In the genomic region with DNA sequence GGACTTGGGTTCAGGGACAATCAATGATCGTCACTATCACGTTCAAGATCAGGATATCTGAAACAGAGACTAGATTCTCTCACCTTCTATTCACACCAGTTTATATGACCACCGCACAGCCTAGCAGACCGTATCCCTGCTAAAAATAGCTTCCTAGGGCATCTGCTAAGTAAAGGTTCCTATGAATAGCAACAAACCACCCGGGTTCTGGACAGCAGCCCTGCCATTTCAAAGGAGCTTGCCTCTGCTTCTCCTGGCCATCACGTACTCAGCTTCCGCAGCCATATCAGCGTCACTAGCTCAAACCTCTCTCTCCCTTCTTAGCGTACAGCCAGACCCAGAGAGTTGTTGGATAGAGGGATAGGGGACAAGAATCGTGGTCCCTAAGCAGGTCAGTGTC, we compare ENCODE assay signal across 18 mouse cellular contexts. TPM values are rescaled to one million over a fixed set of nuclear protein-coding genes. Genes with fewer than 3 reads are reported as not detected.
DNase-seq lines count a peak whose midpoint lies in the region; ATAC-seq and TF ChIP-seq lines count a peak whose summit lies in the region.
"Had no signal": no experiment of that assay in that cellular context is flagged by ENCODE, and none has a peak within 500 bp of the region (broad histone marks: within the 10 kb centered on the region; RNA-seq: fewer than 3 reads in every experiment).

No protein-coding gene starts in this region.

- H3K36me3 ChIP-seq in heart, adult 2 months (ENCODE audit: control insufficient read depth, insufficient read depth, low read length), result no peaks in the 10 kb centered on the region
- no peaks in the 10 kb centered on the region for H3K36me3 ChIP-seq in heart, embryonic 16.5 days (ENCODE audit: control insufficient read depth, insufficient read depth)
- H3K36me3 ChIP-seq in intestine, embryonic 16.5 days (ENCODE audit: control insufficient read depth, insufficient read depth, low read length), result no peaks in the 10 kb centered on the region
- H3K36me3 ChIP-seq: embryonic facial prominence, embryonic 12.5 days; limb, embryonic 12.5 days; liver, embryonic 15.5 days had no signal

- H3K27me3 ChIP-seq in heart, adult 2 months (ENCODE audit: control insufficient read depth, insufficient read depth, low read length), result no peaks in the 10 kb centered on the region
- H3K27me3 ChIP-seq in heart, embryonic 16.5 days (ENCODE audit: control insufficient read depth, insufficient read depth, low read length), result no peaks in the 10 kb centered on the region
- no peaks in the 10 kb centered on the region for H3K27me3 ChIP-seq in intestine, embryonic 16.5 days (replicated peaks; ENCODE audit: control insufficient read depth, insufficient read depth, low read length)
- no peaks in the 10 kb centered on the region for H3K27me3 ChIP-seq in cerebellum, adult 2 months (ENCODE audit: control insufficient read depth, insufficient read depth, low read length)
- H3K27me3 ChIP-seq: embryonic facial prominence, embryonic 12.5 days; limb, embryonic 12.5 days; liver, embryonic 15.5 days; Patski had no signal

- WGBS in heart, adult 2 months, result 43% methylated on average over 10 of the region's 10 CpGs
- WGBS in heart, embryonic 16.5 days, result 38% methylated on average over 10 of the region's 10 CpGs
- 68% methylated on average over 10 of the region's 10 CpGs for WGBS in intestine, embryonic 16.5 days
- WGBS in cerebellum, adult 2 months, result 57% methylated on average over 10 of the region's 10 CpGs

- no peaks in the 10 kb centered on the region for H3K9me3 ChIP-seq in heart, embryonic 16.5 days (replicated peaks; ENCODE audit: control insufficient read depth, low read length)
- no peaks in the 10 kb centered on the region for H3K9me3 ChIP-seq in intestine, embryonic 16.5 days (ENCODE audit: control insufficient read depth, low read length)
- H3K9me3 ChIP-seq: embryonic facial prominence, embryonic 12.5 days; limb, embryonic 12.5 days; liver, embryonic 15.5 days had no signal

- peaks cover 4% of the 10 kb centered on the region; the same call in 1 of the 2 replicates for H3K4me1 ChIP-seq in heart, adult 2 months (ENCODE audit: control insufficient read depth, insufficient read depth, low read length)
- peaks cover 29% of the 10 kb centered on the region for H3K4me1 ChIP-seq in heart, embryonic 16.5 days (ENCODE audit: control insufficient read depth, insufficient read depth, low read length)
- H3K4me1 ChIP-seq in intestine, embryonic 16.5 days (ENCODE audit: control insufficient read depth, insufficient read depth, low read length), result peaks cover 3% of the 10 kb centered on the region; the same call in 1 of the 2 replicates
- H3K4me1 ChIP-seq in cerebellum, adult 2 months (ENCODE audit: control insufficient read depth, insufficient read depth, low read length), result peaks cover 4% of the 10 kb centered on the region; the same call in 1 of the 2 replicates
- H3K4me1 ChIP-seq: limb, embryonic 12.5 days; liver, embryonic 15.5 days had no signal

- TF ChIP-seq POLR2A in heart, adult 2 months (IDR thresholded peaks at IDR 0.05; ENCODE audit: insufficient read depth, low read depth, low read length), result peak; percentile 76
- no peak for TF ChIP-seq POLR2A in cerebellum, adult 2 months (IDR thresholded peaks at IDR 0.05; ENCODE audit: borderline replicate concordance, insufficient read depth, low read length)

- peak; percentile 57 to 79 for DNase-seq in gastrocnemius, adult 8-10 months (ENCODE audit: low spot score in 2 of 2)
- DNase-seq in heart, adult 2 months, result peak; percentile 44 to 68
- DNase-seq in cerebellum, adult 2 months, result no peak
- no peak for DNase-seq in lung, postnatal 25 days (ENCODE audit: low spot score)
- no peak for DNase-seq in left cerebral cortex, postnatal 4 days
- DNase-seq: cerebellum, postnatal 36 days; lung, postnatal 4 days; spleen, adult 18-20 months; thymus, postnatal 25 days had no signal

- TF ChIP-seq CTCF in heart, adult 2 months (IDR thresholded peaks at IDR 0.05), result no peak
- TF ChIP-seq CTCF in cerebellum, adult 2 months (IDR thresholded peaks at IDR 0.05; ENCODE audit: borderline replicate concordance, insufficient read depth, low read depth, low read length), result no peak

- H3K9ac ChIP-seq in heart, adult 2 months (ENCODE audit: low read depth, low read length), result peak overlapping the region; percentile 66
- peak overlapping the region; percentile 57 for H3K9ac ChIP-seq in heart, embryonic 16.5 days (ENCODE audit: low read length)
- no peak overlapping the region for H3K9ac ChIP-seq in intestine, embryonic 16.5 days (ENCODE audit: low read depth, low read length)
- H3K9ac ChIP-seq: embryonic facial prominence, embryonic 12.5 days; limb, embryonic 12.5 days; liver, embryonic 15.5 days had no signal

- no peak for TF ChIP-seq EP300 in heart, adult 2 months (IDR thresholded peaks at IDR 0.05; ENCODE audit: insufficient read depth, low read depth, low read length)

- no peaks in the 10 kb centered on the region for H3K79me2 ChIP-seq in heart, adult 2 months (replicated peaks; ENCODE audit: control insufficient read depth, insufficient read depth, low read length)

- peak overlapping the region; percentile 53 for H3K4me2 ChIP-seq in heart, embryonic 16.5 days (ENCODE audit: low read depth, low read length)
- peak overlapping the region; percentile 16; the same call in 1 of the 2 replicates for H3K4me2 ChIP-seq in intestine, embryonic 16.5 days (ENCODE audit: low read depth, low read length)
- H3K4me2 ChIP-seq: embryonic facial prominence, embryonic 12.5 days; limb, embryonic 12.5 days; liver, embryonic 15.5 days; midbrain, embryonic 11.5 days had no signal

- H3K27ac ChIP-seq in heart, adult 2 months, result peak overlapping the region; percentile 97
- H3K27ac ChIP-seq in heart, embryonic 16.5 days (ENCODE audit: low read length), result peak overlapping the region; percentile 92
- peak overlapping the region; percentile 90 for H3K27ac ChIP-seq in intestine, embryonic 16.5 days (ENCODE audit: low read length)
- no peak overlapping the region for H3K27ac ChIP-seq in cerebellum, adult 2 months (ENCODE audit: insufficient read depth, low read length)
- H3K27ac ChIP-seq: embryonic facial prominence, embryonic 12.5 days; limb, embryonic 12.5 days; liver, embryonic 15.5 days had no signal

- ATAC-seq in heart, embryonic 16.5 days (replicated peaks; ENCODE audit: extremely low read depth, insufficient read depth, low FRiP score), result peak; percentile 86
- no peak; the same call in none of the 2 replicates for ATAC-seq in intestine, embryonic 16.5 days
- ATAC-seq: hindbrain, embryonic 16.5 days; Patski had no signal

- H3K4me3 ChIP-seq in heart, adult 2 months, result peak overlapping the region; percentile 34
- H3K4me3 ChIP-seq in heart, embryonic 16.5 days (ENCODE audit: low read length), result peak overlapping the region; percentile 18
- H3K4me3 ChIP-seq in intestine, embryonic 16.5 days (ENCODE audit: low read length), result no peak overlapping the region
- H3K4me3 ChIP-seq in cerebellum, adult 2 months (replicated peaks; ENCODE audit: insufficient read depth, low read depth, low read length), result no peak overlapping the region
- H3K4me3 ChIP-seq: embryonic facial prominence, embryonic 12.5 days; limb, embryonic 12.5 days; liver, embryonic 15.5 days had no signal

- intact Hi-C loops in heart, adult 2 months (cut with DNase I), result no loop called here
- intact Hi-C loops in left cerebral cortex, postnatal 4 days (cut with DNase I), result no loop called here

RNA-seq across cellular contexts. Expression of gene Ckmt2, which starts 0.7 kb away (rescaled TPM):
- total RNA-seq in gastrocnemius, adult 8-10 months (2022), result 1,000 to 10,000 TPM in 3 of 4 experiments, 100 to 1,000 TPM in 1; 968 to 1,187 (median 1,152) TPM
- 1,000 to 10,000 TPM; 2,250 to 2,602 TPM for total RNA-seq in heart, adult 2 months (2021)
- 2,389 and 3,414 TPM in 2 replicates for polyA plus RNA-seq in heart, adult 2 months (2012; rRNA removed)
- 83.5 and 94.8 TPM in 2 replicates for polyA plus RNA-seq in heart, embryonic 16.5 days (2015; fragmentation: Nextera tagmentation; extraction: Ambion mirVana)
- 2.8 and 3.3 TPM in 2 replicates for polyA plus RNA-seq in intestine, embryonic 16.5 days (2015; fragmentation: Nextera tagmentation; extraction: Ambion mirVana)
- not detected in 2 replicates for polyA plus RNA-seq in cerebellum, adult 2 months (2012; rRNA removed)
- not detected for total RNA-seq in left cerebral cortex, postnatal 4 days (2021)
- total RNA-seq: neutrophil, adult 5-6 weeks had no signal
- polyA plus RNA-seq: embryonic facial prominence, embryonic 12.5 days; limb, embryonic 12.5 days; midbrain, embryonic 11.5 days; Patski had no signal

Comparison
In these comparisons a context has a peak if more than half of its experiments do, and no peak if none do; other contexts are left out.
1. DNase-seq: peak in gastrocnemius, adult 8-10 months (2 of 2) and heart, adult 2 months (2 of 2); none in cerebellum, adult 2 months (0 of 2), lung, postnatal 25 days (single experiment) and left cerebral cortex, postnatal 4 days (single experiment).
2. H3K4me3 ChIP-seq: peak in heart, adult 2 months (single experiment) and heart, embryonic 16.5 days (single experiment); none in intestine, embryonic 16.5 days (single experiment) and cerebellum, adult 2 months (single experiment).
3. RNA of gene Ckmt2, which starts 0.7 kb away (polyA plus RNA-seq): 2,389 to 3,414 TPM in heart, adult 2 months and 83.5 to 94.8 TPM in heart, embryonic 16.5 days; 2.8 to 3.3 TPM in intestine, embryonic 16.5 days and not detected in cerebellum, adult 2 months; every median in the first group is over 10 times any median in the second.